Mouse (Mus musculus): ENCODE measurements around the gene Ptprz1.

- no peak for TF ChIP-seq POLR2A (IDR thresholded peaks at IDR 0.05; ENCODE audit: insufficient read depth, low read depth, low read length)
- TF ChIP-seq CTCF (IDR thresholded peaks at IDR 0.05; ENCODE audit: insufficient read depth, low read depth, low read length): no peak
These were observed 14.0 kb downstream of the Ptprz1 start for GRCm38 (mm10) chr6:22889333-22889732.

Measured in olfactory bulb, adult 2 months (tissue).